Mouse (Mus musculus) megakaryocyte progenitor cell, adult 5-6 weeks (primary cell): ENCODE results near the gene Cwf19l1. TPM values are rescaled to one million over a fixed set of nuclear protein-coding genes. Genes with fewer than 3 reads are reported as not detected.

Experiments
- ATAC-seq: replicated peaks from 2 replicates; pipeline ENCODE4 v1.8.0; 2016; ENCODE audit warnings: mild to moderate bottlenecking, moderate TSS enrichment, inconsistent platforms; ENCODE audit not compliant: poor library complexity
- total RNA-seq, 2 experiments: library from RNA; stranded (forward) in 1 of 2; stranded (reverse) in 1 of 2; fragments of 157-497, 149-512 nt in 1 of 2; fragments of 200-1000 nt in 1 of 2; gene quantifications; 2 replicates each; pipeline versions ENCODE4 v1.2.3 to v1.2.4; 2015 to 2017

Cwf19l1 gene
- total RNA-seq, 2 experiments from 2014 or later = 33.9 to 48.9 TPM

DNA sequence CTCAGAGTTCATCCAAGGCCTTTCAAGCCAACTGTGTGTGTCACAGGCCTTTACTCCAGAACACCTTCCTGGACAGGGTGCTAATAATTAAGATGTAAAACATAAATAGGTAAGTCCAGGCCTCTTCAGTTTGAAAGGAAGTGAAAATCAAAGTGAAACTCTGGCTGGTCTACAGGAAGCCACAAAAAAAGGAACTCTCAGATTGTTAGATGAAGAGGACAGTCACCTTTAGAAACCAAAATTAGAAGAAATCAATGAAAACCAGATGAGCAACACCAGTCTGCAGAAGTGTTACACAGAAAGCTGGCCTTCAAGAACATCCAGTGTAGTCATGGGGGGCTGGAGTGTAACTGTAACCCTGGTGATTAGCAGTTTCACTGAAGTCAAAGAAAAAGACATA, 17.9 kb downstream of the Cwf19l1 start:
- ATAC-seq = no peak

DNA sequence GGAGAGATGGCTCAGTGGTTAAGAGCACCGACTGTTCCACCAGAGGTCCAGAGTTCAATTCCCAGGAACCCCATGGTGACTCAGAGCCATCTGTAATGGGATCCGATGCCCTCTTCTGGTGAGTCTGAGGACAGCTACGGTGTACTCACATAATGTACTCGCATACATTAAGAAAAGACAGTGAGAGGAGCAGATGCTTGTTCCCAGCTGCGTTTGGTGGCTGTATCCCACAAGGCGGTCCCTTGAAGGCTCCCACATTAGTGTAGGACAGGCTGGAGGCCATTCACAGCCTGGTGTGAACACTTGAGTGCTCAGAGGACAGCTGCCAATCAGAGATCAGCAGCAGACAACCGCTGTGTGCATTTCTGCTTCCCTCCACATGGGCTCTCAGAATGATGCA, 24.0 kb downstream of the Cwf19l1 start:
- peak; percentile 46 for ATAC-seq

DNA sequence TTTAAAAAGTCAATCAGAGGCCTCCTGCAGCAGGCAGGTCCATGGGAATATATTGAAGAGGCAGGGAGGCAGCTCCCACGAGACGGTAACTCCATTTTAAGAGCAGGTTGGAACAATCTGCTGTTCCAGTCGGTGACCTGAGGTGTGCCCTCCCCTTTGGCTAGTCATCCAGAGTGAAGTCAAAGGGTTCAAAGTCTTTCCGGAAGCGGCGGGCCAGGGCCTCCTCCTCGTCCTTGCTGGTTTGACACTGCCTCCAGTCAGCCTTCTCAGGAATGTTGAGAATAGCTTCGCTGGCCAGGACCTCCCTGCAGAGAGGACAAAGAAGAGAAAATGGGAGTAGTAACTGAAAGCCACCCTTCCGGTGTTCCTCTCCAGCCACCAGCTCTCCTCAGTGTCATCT, 25.3 kb downstream of the Cwf19l1 start:
- no peak for ATAC-seq

GRCm38 (mm10) chr19:44108996-44109395, 26.7 kb downstream of the Cwf19l1 start:
- no peak for ATAC-seq

- peak; percentile 18; the same call in 1 of the 2 replicates for ATAC-seq
These were observed 27.8 kb downstream of the Cwf19l1 start for GRCm38 (mm10) chr19:44107661-44108521.

- ATAC-seq = peak; percentile 96
These were observed 28.6 kb downstream of the Cwf19l1 start, which contains the start of gene Chuk for GRCm38 (mm10) chr19:44106831-44107660. TSS of gene Chuk (minus strand) at chr19:44107480.

DNA sequence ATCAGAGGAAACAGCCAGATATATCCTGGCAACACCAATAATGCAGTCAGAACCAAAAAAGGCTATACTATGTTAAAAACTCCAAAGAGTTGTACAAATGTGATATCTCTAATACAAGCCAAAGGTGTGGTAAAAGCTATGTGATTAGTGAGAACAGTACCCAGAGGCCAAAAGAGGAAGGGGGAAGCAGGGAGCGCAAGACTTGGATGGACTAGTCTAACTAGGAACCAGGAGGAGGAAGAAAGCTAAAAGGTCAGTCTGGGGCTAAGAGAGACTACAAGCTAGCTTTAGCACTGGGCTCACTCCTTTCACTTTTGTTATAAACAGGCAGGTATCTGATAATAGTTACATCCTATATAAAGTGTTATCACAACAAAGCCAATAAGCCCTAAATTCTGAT, 31.3 kb downstream of the Cwf19l1 start:
- no peak for ATAC-seq

- ATAC-seq = no peak
These were observed 32.7 kb downstream of the Cwf19l1 start for GRCm38 (mm10) chr19:44103001-44103400.

GRCm38 (mm10) chr19:44100840-44101239, 34.8 kb downstream of the Cwf19l1 start:
- peak; percentile 74 for ATAC-seq

GRCm38 (mm10) chr19:44086278-44086677, 49.4 kb downstream of the Cwf19l1 start:
- no peak for ATAC-seq

- ATAC-seq = no peak
These were observed 54.8 kb downstream of the Cwf19l1 start for GRCm38 (mm10) chr19:44080920-44081319.

GRCm38 (mm10) chr19:44080023-44080422, 55.7 kb downstream of the Cwf19l1 start:
- no peak for ATAC-seq

DNA sequence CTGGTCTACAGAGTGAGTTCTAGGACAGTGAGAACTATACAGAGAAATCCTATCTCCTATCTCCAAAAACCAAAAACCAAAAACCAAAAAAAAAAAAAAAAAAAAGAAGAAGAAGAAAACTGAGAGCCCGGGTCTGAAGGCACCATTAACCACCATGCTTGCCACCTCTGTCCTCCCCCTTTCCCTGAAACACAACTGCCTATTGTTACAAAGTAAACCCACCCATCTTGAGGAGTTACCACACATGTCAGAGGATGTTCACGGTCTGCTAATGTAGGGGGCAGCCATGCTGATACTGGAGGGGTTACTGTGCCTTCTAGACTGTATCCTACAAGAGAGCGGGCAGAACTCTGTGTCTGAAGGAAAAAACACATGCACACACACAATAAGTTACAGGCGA, 58.7 kb downstream of the Cwf19l1 start:
- ATAC-seq = no peak

GRCm38 (mm10) chr19:44076457-44076856, 59.2 kb downstream of the Cwf19l1 start:
- no peak for ATAC-seq

DNA sequence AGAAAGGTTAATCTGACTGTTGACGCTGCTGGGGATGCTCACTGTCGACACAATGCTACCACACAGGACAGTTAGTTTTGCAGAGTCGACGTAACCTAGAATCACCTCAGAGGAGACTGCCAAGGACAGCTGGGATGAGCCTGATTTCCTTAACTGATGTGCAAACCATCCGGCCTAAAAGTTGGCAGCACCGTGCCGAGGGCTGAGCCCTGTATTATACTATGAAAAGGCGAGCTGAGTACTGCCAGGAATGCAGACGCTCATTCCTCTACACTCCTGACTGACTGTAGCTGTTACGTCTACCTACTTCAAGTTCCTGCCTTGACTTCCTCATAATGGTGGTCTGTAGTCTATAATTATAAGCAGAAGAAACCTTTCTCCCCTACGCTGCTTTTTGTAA, 60.7 kb downstream of the Cwf19l1 start:
- no peak for ATAC-seq

- no peak for ATAC-seq
These were observed 64.5 kb downstream of the Cwf19l1 start for GRCm38 (mm10) chr19:44071166-44071565.

- ATAC-seq = no peak
These were observed 65.8 kb downstream of the Cwf19l1 start for GRCm38 (mm10) chr19:44069914-44070232.

DNA sequence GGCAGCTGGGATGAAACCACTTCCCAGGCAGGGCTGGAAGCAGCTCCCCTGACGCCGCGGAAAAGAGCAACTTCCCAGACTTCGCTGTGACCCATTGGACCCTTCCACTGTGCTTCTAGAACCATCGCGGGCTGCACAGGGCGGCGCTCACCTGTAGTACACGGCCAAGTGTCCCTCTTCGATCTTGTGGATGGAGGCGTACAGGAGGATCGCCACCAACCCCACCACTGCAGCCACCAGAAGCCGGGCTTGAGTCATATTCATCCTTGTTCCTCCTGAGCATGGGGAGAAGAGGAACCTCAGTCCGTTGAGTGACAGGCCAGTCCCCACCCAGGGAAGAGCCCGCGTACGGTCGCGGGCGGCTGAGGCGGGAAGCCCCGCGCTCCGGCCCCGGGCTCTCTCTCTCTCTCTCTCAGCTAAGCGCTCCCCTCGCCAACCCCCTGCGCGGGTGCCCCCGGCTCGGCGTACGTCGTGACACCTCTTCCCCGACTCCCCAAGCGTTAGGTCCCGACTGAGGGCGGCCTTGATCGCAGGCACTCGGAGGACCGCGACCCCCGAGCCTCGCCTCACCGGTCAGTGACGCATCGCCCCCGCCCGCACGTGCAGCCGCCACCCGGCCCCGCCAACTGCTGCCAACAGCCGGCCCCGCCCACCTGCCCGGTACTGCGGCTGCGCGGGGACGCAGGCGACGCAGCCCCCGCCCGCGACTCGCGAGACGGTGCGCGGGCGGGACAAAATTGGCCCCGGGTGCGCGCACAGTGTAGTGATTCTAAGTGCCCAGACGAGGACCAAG, 66.4 kb downstream of the Cwf19l1 start, which contains the start of gene Erlin1:
Erlin1 (minus strand) TSS at position 665 of the 793 bp plus-strand sequence.
- peak; percentile 80 for ATAC-seq

DNA sequence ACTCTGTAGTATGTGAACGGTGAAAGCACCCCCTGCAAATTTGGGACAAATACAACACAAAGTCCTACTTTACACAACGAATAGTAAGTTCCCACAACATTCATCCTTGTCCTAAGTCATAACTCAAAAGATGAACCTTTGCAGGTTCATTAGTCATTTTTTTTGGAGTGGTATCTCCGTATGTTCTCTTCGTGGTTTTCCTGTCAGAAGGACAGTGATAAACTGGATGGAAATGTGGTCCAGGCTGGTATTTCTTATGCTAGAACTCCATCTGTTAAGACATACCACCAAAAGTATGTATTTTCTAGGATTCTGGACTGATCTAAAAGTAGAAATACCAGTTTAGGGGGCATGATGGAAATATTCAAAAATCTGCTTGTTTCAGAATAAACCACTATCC, 67.4 kb downstream of the Cwf19l1 start:
- no peak for ATAC-seq

- peak; percentile 48 for ATAC-seq
These were observed 68.2 kb downstream of the Cwf19l1 start for GRCm38 (mm10) chr19:44067323-44068049.
